Mouse (Mus musculus) heart, embryonic 11.5 days (tissue): Measurements from ENCODE around the gene Commd4. TPM values are rescaled to one million over a fixed set of nuclear protein-coding genes. Genes with fewer than 3 reads are reported as not detected.
"Not testable (repeated sequence)": the region's sequence is repeated elsewhere in the genome, so short reads cannot be mapped to it uniquely, and the experiment has no call there.

Experiments
- ATAC-seq: fragments of 200-750 bp; cut with Nextera tagmentation; replicated peaks from 2 replicates; pipeline ENCODE4 v1.8.0; 2017; ENCODE audit warnings: moderate library complexity; ENCODE audit not compliant: insufficient number of reproducible peaks, low FRiP score, low TSS enrichment
- H3K27ac ChIP-seq: fragments of 300-500 bp; sonication (generic); 2 replicates; pipeline ENCODE4 v1.5.1; 2014; ENCODE audit warnings: mild to moderate bottlenecking, low read depth, low read length
- H3K27me3 ChIP-seq: fragments of 300-500 bp; sonication (generic); 2 replicates; pipeline ENCODE4 v1.6.1; 2014; ENCODE audit warnings: mild to moderate bottlenecking, low read length, mixed read lengths; ENCODE audit not compliant: control insufficient read depth, insufficient read depth
- H3K36me3 ChIP-seq: fragments of 300-500 bp; sonication (generic); 2 replicates; pipeline ENCODE4 v1.6.1; 2014; ENCODE audit warnings: mild to moderate bottlenecking, low read length, moderate library complexity, mixed read lengths; ENCODE audit not compliant: control insufficient read depth, insufficient read depth
- H3K4me1 ChIP-seq: fragments of 300-500 bp; sonication (generic); 2 replicates; pipeline ENCODE4 v1.6.1; 2014; ENCODE audit warnings: low read length; ENCODE audit not compliant: control insufficient read depth, insufficient read depth
- H3K4me2 ChIP-seq: fragments of 300-500 bp; sonication (generic); 2 replicates; pipeline ENCODE4 v1.6.1; 2014; ENCODE audit warnings: mild to moderate bottlenecking, moderate library complexity
- H3K4me3 ChIP-seq: fragments of 300-500 bp; sonication (generic); 2 replicates; pipeline ENCODE4 v1.5.1; 2014; ENCODE audit warnings: low read depth, low read length
- H3K9ac ChIP-seq: fragments of 300-500 bp; sonication (generic); 2 replicates; pipeline ENCODE4 v1.6.1; 2014; ENCODE audit warnings: mild to moderate bottlenecking, low read depth, low read length, moderate library complexity
- H3K9me3 ChIP-seq: fragments of 300-500 bp; sonication (generic); replicated peaks from 2 replicates; pipeline ENCODE4 v1.6.1; 2016; ENCODE audit warnings: low read length; ENCODE audit not compliant: control insufficient read depth
- WGBS: fragments of 180-500 bp; shearing (Covaris S2); extraction: QIAGEN DNeasy Blood & Tissue Kit; methylation state at CpG from one replicate; pipeline ENCODE4 v1.1.7; 2014; ENCODE audit not compliant: insufficient replicate concordance; 5-methylcytosine and 5-hydroxymethylcytosine counted together
- polyA plus RNA-seq: library from polyadenylated mRNA; unstranded; fragments of >200 nt; fragmentation: Nextera tagmentation; extraction: Ambion mirVana; gene quantifications from 2 replicates; pipeline ENCODE4 v1.2.1, GENCODE M21; 2014

Commd4 gene
- polyA plus RNA-seq, result 65.8 and 67.9 TPM in 2 replicates

DNA sequence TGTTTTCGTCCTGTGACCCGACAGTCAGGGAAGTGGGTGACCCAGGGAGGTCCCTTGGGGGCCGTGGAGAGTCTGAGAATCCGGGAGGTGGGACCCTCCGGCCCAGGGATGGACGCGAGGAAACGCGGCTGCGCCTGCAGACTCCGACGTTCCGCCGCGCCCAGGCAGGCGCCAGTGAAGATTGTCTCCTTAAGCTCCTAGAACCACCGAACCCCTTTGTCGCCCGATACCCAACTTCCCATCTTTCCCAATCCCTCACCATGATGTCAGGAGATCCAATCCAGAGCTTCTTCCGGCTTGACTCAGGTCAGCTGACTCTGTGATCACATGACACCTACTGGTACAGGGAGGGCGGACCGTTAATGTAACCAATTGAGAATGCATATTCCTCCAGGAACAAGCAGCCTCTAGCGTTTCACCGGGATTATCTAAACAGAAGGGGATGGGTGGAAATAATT, at the start of gene Commd4:
Gene Commd4 (minus strand): TSS at position 319 of the 458 bp plus-strand sequence.
- Histone ChIP-seq H3K36me3 (no peaks in the 10 kb centered on the region), H3K4me2 (peak within 1 kb of the TSS; percentile 76), H3K4me3 (peak within 1 kb of the TSS; percentile 88), H3K4me1 (peaks cover 6% of the 10 kb centered on the region; the same call in 1 of the 2 replicates), H3K9ac (peak within 1 kb of the TSS; percentile 76), H3K27ac (0 out of 2 replicates have a peak within 1 kb of the TSS, but pooled peaks have one; percentile 29), H3K27me3 (no peaks in the 10 kb centered on the region), H3K9me3 (no peaks in the 10 kb centered on the region)
- WGBS, result under 1% methylated on average over 24 of the region's 24 CpGs
- peak; percentile 80 for ATAC-seq

DNA sequence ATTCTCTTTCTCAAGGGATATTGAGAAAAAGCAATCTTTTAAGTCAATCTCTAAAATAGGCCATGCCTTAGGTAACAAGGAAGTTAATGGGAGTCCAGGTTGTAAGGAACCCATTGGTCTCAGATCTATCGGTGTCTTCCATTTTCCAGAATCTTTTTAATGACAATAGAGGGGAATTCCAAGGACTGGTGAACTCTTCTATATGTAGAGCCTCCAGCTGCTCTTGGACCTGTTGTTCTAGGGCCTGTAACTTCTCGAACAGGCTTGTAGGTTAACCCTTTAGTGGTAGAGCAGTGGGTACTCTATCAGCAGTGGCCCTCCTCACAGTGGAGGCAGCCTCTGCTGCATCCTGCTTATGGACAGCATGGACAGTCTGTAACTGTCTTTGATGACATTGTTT, 48.8 kb upstream of the Commd4 start:
- Histone ChIP-seq H3K4me1 (no peaks in the 10 kb centered on the region), H3K36me3 (no peaks in the 10 kb centered on the region), H3K27ac (no peak overlapping the region), H3K9me3 (no peaks in the 10 kb centered on the region), H3K4me2 (no peak overlapping the region), H3K27me3 (no peaks in the 10 kb centered on the region), H3K4me3 (no peak overlapping the region), H3K9ac (no peak overlapping the region)
- no peak for ATAC-seq
- WGBS, result 63% methylated on average over 2 of the region's 2 CpGs

DNA sequence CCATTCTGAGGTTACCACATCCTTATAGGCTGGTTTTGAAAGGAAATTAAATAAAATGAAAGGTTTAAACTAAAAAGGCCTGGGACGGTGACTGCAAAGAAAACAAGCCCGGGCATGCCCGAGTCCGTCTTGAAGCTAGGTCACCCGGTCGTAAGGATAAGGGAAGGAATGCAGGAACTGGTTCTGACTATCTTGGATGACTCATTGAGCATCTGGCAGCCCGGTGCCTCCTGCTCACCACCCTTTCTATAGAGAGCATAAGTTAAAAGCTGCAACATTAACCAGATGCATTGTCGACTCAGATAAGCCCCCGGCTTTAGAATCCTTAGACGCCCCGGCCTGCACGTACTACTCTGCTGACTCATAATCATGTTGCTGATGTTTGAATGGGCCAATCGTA, 45.4 kb upstream of the Commd4 start:
- ATAC-seq, H3K9me3 ChIP-seq, H3K27ac ChIP-seq, H3K36me3 ChIP-seq, H3K4me3 ChIP-seq, H3K4me2 ChIP-seq, H3K27me3 ChIP-seq, H3K4me1 ChIP-seq, H3K9ac ChIP-seq: not testable (repeated sequence)
- WGBS, result 35% methylated on average over 13 of the region's 13 CpGs

DNA sequence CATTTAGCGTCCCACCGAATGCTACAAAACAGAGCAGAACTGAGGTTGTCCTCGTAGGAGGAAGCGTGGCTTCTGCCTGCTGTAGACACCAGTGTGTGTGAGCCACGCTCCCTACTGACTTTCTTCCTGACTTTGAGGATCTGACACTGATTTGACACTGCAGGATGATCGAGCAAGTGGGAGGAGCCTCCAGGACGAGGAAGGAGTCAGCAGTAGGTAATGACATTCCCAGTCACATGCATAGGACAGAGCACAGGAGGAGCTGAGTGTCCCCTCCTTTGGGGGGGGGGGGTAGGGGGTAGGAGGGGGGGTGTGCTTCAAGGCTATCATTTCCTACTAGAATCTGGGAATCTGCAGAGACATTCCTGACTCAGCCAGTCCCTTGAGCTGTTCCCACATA, 44.9 kb upstream of the Commd4 start:
- Histone ChIP-seq H3K9me3 (no peaks in the 10 kb centered on the region), H3K27me3 (no peaks in the 10 kb centered on the region), H3K36me3 (no peaks in the 10 kb centered on the region), H3K4me2 (no peak overlapping the region), H3K4me1 (no peaks in the 10 kb centered on the region), H3K9ac (no peak overlapping the region), H3K27ac (no peak overlapping the region), H3K4me3 (no peak overlapping the region)
- ATAC-seq, result no peak; the same call in 1 of the 2 replicates
- 69% methylated on average over 7 of the region's 7 CpGs for WGBS

DNA sequence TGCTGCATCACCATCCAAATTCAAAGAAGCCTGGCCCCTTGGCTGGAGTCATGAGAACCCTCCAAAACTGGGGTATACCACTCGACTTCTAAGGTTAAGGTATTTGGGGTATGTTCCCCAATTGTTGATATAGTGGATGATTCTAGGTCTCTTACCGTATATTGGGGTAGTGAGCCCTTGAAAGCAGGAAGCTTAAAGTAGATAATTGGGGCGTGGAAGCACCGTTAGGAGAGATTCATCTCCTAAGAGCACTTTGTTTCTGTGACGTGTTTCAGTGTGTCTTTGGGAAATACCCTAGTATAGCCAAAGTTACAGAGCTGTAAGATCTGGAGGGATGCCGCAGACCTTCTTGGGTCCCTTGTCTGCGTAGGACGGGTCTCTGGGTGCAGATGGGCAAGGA, 39.3 kb upstream of the Commd4 start:
- Histone ChIP-seq H3K4me2 (no peak overlapping the region), H3K27ac (no peak overlapping the region), H3K27me3 (no peaks in the 10 kb centered on the region), H3K4me1 (no peaks in the 10 kb centered on the region), H3K9ac (no peak overlapping the region), H3K36me3 (no peaks in the 10 kb centered on the region), H3K9me3 (no peaks in the 10 kb centered on the region), H3K4me3 (no peak overlapping the region)
- ATAC-seq, result no peak
- 60% methylated on average over 8 of the region's 8 CpGs for WGBS

DNA sequence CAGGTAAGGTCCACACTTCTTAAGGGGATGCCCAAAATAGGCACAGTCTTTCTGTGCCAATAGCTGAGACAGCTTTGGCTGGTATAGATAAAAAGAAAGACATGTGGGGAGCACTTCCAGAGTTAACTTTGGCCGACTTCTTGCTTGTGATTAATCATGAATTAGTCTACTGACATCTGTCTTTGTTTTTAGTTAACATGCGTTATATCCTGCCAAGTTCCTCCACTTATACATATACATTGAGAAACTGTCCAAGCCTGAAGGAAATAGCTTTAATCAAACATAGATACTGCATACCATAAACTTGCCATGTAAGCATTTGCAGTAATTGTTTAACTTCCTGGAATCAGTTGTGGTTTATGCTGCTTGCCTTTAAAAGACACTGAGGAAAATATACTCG, 38.6 kb upstream of the Commd4 start:
- no peak overlapping the region for H3K4me2 ChIP-seq
- no peaks in the 10 kb centered on the region for H3K9me3 ChIP-seq
- no peaks in the 10 kb centered on the region for H3K36me3 ChIP-seq
- no peak for ATAC-seq
- 57% methylated on average over 3 of the region's 3 CpGs for WGBS
- H3K27ac ChIP-seq, result no peak overlapping the region
- no peak overlapping the region for H3K9ac ChIP-seq
- no peaks in the 10 kb centered on the region for H3K4me1 ChIP-seq
- no peaks in the 10 kb centered on the region for H3K27me3 ChIP-seq
- H3K4me3 ChIP-seq, result no peak overlapping the region

DNA sequence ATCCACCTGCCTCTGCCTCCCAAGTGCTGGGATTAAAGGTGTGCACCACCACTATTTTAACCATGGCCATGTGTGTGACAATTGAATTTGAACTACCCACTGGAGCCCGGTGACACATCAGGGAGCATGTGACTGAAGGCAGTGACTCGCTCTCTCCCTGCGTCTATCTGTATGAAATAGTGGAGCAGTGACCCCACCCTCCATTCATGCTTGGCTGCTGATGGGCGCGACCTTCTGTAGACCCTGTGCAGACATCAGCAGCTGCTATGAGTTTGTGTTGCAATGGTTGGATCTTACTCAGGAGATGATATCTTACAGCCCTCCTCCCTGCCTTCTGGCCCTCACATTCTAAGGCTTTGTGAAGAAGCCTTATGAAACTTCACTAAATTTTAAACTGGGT, 10.3 kb upstream of the Commd4 start:
- H3K27me3 ChIP-seq, result no peaks in the 10 kb centered on the region
- no peak for ATAC-seq
- H3K9ac ChIP-seq, result no peak overlapping the region
- WGBS, result 72% methylated on average over 5 of the region's 5 CpGs
- no peak overlapping the region for H3K27ac ChIP-seq
- no peak overlapping the region for H3K4me2 ChIP-seq
- H3K9me3 ChIP-seq, result no peaks in the 10 kb centered on the region
- no peaks in the 10 kb centered on the region for H3K36me3 ChIP-seq
- no peaks in the 10 kb centered on the region for H3K4me1 ChIP-seq
- no peak overlapping the region for H3K4me3 ChIP-seq

DNA sequence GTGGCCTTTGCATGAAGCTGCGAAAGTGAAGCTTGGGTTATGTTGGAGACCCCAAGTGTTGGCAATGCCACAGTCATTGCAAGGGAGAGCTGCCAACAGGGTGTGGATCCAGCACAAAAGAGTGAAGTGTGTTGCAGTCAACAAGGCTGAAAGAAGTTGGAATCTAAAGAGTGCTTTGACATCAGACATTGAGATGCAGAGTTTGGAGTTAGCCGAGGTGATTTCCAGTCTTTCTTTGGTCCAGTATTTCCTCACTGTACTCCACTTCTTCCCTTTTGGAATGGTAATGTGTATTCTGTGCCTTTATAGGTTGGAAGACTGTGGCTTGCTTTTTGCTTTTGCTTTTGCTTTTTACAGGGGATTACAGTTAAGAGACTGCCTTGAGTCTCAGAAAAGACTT, 8.0 kb upstream of the Commd4 start:
- H3K4me1 ChIP-seq, result no peaks in the 10 kb centered on the region

DNA sequence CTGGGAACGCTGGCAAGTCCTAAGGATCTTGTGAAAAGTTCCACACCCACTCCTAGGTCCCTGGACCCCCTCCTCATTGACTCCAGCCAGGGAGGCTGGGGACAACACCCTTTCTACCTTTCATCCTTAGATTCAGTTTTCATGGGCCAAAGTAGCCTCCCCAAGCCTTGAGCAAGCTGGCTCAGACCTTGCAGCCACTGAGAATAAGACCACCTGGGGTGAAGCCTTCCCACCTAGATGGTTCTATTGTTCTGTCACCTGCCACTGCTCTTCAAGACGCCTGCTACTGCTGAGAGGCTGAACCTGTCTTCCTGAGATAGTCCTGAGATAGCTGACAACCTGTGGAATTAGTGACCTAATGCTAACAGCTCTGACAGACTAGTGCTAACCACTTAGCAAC, 5.0 kb upstream of the Commd4 start:
- H3K9ac ChIP-seq, result no peak overlapping the region
- H3K4me1 ChIP-seq, result no peaks in the 10 kb centered on the region
- no peak overlapping the region for H3K27ac ChIP-seq
- H3K36me3 ChIP-seq, result no peaks in the 10 kb centered on the region
- H3K4me2 ChIP-seq, result no peak overlapping the region
- H3K9me3 ChIP-seq, result no peaks in the 10 kb centered on the region
- ATAC-seq, result no peak
- H3K27me3 ChIP-seq, result no peaks in the 10 kb centered on the region
- 37% methylated on average over 2 of the region's 2 CpGs for WGBS
- H3K4me3 ChIP-seq, result no peak overlapping the region

More for the DNA sequence above, 8.0 kb upstream of the Commd4 start:
- H3K4me2 ChIP-seq, result no peak overlapping the region
- no peaks in the 10 kb centered on the region for H3K27me3 ChIP-seq
- no peak overlapping the region for H3K4me3 ChIP-seq
- no peaks in the 10 kb centered on the region for H3K36me3 ChIP-seq
- 73% methylated on average over 2 of the region's 2 CpGs for WGBS
- ATAC-seq, result no peak
- no peak overlapping the region for H3K27ac ChIP-seq
- no peaks in the 10 kb centered on the region for H3K9me3 ChIP-seq
- no peak overlapping the region for H3K9ac ChIP-seq
